Comparison of ENCODE assay signal across 8 mouse cellular contexts in the genomic region with DNA sequence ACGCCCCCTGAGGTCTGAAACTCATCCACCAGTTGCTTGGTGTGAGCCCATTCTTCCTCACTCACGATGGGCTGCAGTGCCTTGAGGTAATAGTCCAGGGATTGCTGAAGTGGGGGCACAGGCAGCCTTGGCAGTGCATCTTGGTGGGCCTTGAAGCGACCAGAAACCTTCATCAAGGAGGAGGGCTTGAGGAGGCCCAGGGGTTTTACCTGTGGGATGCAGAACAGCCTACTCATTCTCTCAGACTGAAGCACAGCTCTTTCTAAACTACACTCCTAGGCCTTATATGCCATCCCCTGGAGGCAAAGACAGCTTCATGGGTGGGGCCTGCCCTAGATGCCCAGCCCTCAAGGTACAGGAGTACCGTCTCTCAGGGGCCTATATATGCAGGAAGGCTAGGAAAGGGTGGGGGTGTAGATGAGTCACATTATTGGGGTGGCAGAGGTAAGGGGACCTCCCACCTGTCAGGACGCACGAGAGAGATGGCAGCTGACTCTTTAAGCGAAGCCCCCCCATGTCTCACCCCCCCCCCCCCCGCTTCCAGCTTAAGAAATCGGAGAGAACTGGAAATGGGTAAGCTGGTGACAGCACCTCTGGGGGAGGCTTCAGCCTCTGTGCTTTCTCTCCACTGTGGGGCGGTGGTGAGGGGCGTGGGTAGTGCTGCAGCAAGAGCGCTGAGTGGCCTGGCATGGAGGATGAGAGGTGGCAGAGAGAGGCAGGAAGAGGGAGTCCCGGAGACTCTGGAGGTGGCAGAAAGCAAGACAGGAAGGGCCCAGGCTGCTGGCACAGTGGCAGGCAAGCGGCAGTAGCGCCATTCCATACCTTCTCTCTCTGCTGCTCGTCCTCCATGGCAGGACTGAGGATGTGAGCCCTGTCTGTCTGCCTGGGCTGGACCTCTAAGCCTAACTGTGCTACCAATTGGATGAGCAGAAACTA. TPM values are rescaled to one million over a fixed set of nuclear protein-coding genes. Genes with fewer than 3 reads are reported as not detected.
DNase-seq lines count a peak whose midpoint lies in the region; ATAC-seq and TF ChIP-seq lines count a peak whose summit lies in the region.

No protein-coding gene starts in this region.

- H3K9me3 ChIP-seq in lung, postnatal 0 days (ENCODE audit: low read length): no peaks in the 10 kb centered on the region

- 69% methylated on average over 15 of the region's 16 CpGs for whole genome bisulfite sequencing in lung, postnatal 0 days

- no peak overlapping the region for H3K27ac ChIP-seq in lung, postnatal 0 days (ENCODE audit: low read length)

- H3K4me2 ChIP-seq in lung, postnatal 0 days (replicated peaks; ENCODE audit: low read depth, low read length): peak overlapping the region; percentile 86

- ATAC-seq in frontal cortex, adult (ENCODE audit: low TSS enrichment): peak; percentile 33
- ATAC-seq in lung, postnatal 0 days: no peak

- H3K9ac ChIP-seq in lung, postnatal 0 days (replicated peaks; ENCODE audit: low read depth): no peak overlapping the region

- DNase-seq in frontal cortex, postnatal 10 days (ENCODE audit: low spot score in 2 of 2): no peak
- DNase-seq in lung, postnatal 0 days (ENCODE audit: low spot score): peak; percentile 21
- no peak for DNase-seq in lung, postnatal 4 days
- DNase-seq in left cerebral cortex, postnatal 25 days (ENCODE audit: low spot score in 2 of 2): peak; percentile 61 to 86
- DNase-seq in right cerebral cortex, postnatal 25 days: peak; percentile 65
- DNase-seq in kidney, adult 9 months: no peak
- DNase-seq in urinary bladder, postnatal 10 days (ENCODE audit: low spot score): no peak

- TF ChIP-seq EP300 in lung, postnatal 0 days (IDR thresholded peaks at IDR 0.05): no peak

- peaks cover 14% of the 10 kb centered on the region; the same call in 1 of the 2 replicates for H3K4me1 ChIP-seq in lung, postnatal 0 days (ENCODE audit: insufficient read depth, low read depth, low read length)

- peaks cover 8% of the 10 kb centered on the region; the same call in 1 of the 2 replicates for H3K36me3 ChIP-seq in lung, postnatal 0 days (ENCODE audit: insufficient read depth, low read length)

- no peaks in the 10 kb centered on the region for H3K27me3 ChIP-seq in lung, postnatal 0 days (replicated peaks; ENCODE audit: insufficient read depth, low read length)

- no peak for TF ChIP-seq CTCF in lung, postnatal 0 days (IDR thresholded peaks at IDR 0.05)

- intact Hi-C loops in left cerebral cortex, postnatal 25 days (cut with DNase I): loop anchor here (2.0 kb wide), 1 partner anchor 21 kb away; a partner anchor contains a TSS

- H3K4me3 ChIP-seq in lung, postnatal 0 days (ENCODE audit: low read depth, low read length): no peak overlapping the region

RNA-seq across cellular contexts. Expression of a gene that starts 2.3 kb away (rescaled TPM):
- polyA plus RNA-seq in lung, postnatal 0 days (2015; fragmentation: Nextera tagmentation; extraction: Ambion mirVana): 36.5 and 37.4 TPM in 2 replicates
- 10 to 100 TPM; 48.4 to 50.7 TPM for total RNA-seq in left cerebral cortex, postnatal 25 days (2021)

RNA-seq across cellular contexts. Expression of a gene that starts 2.5 kb away (rescaled TPM):
- 88.0 and 93.3 TPM in 2 replicates for polyA plus RNA-seq in lung, postnatal 0 days (2015; fragmentation: Nextera tagmentation; extraction: Ambion mirVana)
- total RNA-seq in left cerebral cortex, postnatal 25 days (2021): 100 to 1,000 TPM; 172 to 174 TPM

RNA-seq across cellular contexts. Expression of a gene that starts 21.3 kb away (rescaled TPM):
- polyA plus RNA-seq in lung, postnatal 0 days (2015; fragmentation: Nextera tagmentation; extraction: Ambion mirVana): 25.0 and 26.1 TPM in 2 replicates
- 10 to 100 TPM; 27.5 to 29.2 TPM for total RNA-seq in left cerebral cortex, postnatal 25 days (2021)

RNA-seq across cellular contexts. Expression of a gene that starts 49.3 kb away (rescaled TPM):
- polyA plus RNA-seq in lung, postnatal 0 days (2015; fragmentation: Nextera tagmentation; extraction: Ambion mirVana): 13.8 and 14.9 TPM in 2 replicates
- 100 to 1,000 TPM; 120 to 124 TPM for total RNA-seq in left cerebral cortex, postnatal 25 days (2021)

RNA-seq across cellular contexts. Expression of a gene that starts 54.2 kb away (rescaled TPM):
- polyA plus RNA-seq in lung, postnatal 0 days (2015; fragmentation: Nextera tagmentation; extraction: Ambion mirVana): 58.9 and 64.9 TPM in 2 replicates
- total RNA-seq in left cerebral cortex, postnatal 25 days (2021): 100 to 1,000 TPM; 277 to 301 TPM

Comparison
In these comparisons a context has a peak if more than half of its experiments do, and no peak if none do; other contexts are left out.
1. DNase-seq: peak in lung, postnatal 0 days (single experiment), left cerebral cortex, postnatal 25 days (2 of 2) and right cerebral cortex, postnatal 25 days (single experiment); none in frontal cortex, postnatal 10 days (0 of 2), lung, postnatal 4 days (0 of 2), kidney, adult 9 months (single experiment) and urinary bladder, postnatal 10 days (single experiment).